Mouse (Mus musculus): ENCODE data around the gene Gzmn.

GRCm38 (mm10) chr14:56173396-56173795, 1.0 kb downstream of the Gzmn start:
- TF ChIP-seq CTCF (conservative IDR thresholded peaks at IDR 0.05; ENCODE audit: low read length) (no peak), POU5F1 (IDR thresholded peaks at IDR 0.05; ENCODE audit: borderline replicate concordance, low read length) (no peak)

Data from E14TG2a.4 (cell line).